Mouse (Mus musculus): ENCODE measurements at regions not wholly inside any gene's neighbourhood (a gene's known extent, or its start where the extent isn't known, plus 50 kb on each side); places are given as distances from the start of the nearest gene placed in this dataset.
"Not testable (repeated sequence)": the region's sequence is repeated elsewhere in the genome, so short reads cannot be mapped to it uniquely, and the experiment has no call there.

GRCm38 (mm10) chr1:184669173-184669572 is 63.2 kb downstream of the Hlx start:
- DNase-seq, result not testable (repeated sequence)

DNA sequence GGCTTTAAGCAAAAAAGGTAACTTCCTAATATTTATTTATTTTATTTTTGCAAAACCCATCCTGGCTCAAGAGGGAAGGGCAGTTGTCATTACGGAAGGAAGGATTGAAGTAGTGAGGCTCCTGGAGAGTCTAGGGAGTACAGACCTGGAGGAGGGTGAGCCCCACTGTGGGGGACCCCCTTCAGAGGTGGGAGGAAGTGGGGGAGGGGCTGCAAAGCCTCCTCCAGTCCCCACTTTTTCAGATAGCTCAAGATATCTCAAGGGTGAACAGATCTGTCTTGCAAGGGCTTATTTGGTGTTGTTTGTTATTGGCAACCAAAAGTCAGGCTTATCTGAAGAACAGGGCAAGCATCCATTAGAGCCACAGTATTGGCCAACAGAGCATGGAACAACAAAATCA is 64.0 kb downstream of the Hlx start:
- no peak for DNase-seq

GRCm38 (mm10) chr1:184668022-184668421 is 64.4 kb downstream of the Hlx start:
- no peak for DNase-seq

GRCm38 (mm10) chr1:184665243-184665642 is 67.2 kb downstream of the Hlx start:
- DNase-seq, result no peak

- no peak for DNase-seq
Observed at GRCm38 (mm10) chr1:184664098-184664375, 68.4 kb downstream of the Hlx start.

- no peak for DNase-seq
Observed at GRCm38 (mm10) chr1:184663300-184664097, 68.9 kb downstream of the Hlx start.

DNA sequence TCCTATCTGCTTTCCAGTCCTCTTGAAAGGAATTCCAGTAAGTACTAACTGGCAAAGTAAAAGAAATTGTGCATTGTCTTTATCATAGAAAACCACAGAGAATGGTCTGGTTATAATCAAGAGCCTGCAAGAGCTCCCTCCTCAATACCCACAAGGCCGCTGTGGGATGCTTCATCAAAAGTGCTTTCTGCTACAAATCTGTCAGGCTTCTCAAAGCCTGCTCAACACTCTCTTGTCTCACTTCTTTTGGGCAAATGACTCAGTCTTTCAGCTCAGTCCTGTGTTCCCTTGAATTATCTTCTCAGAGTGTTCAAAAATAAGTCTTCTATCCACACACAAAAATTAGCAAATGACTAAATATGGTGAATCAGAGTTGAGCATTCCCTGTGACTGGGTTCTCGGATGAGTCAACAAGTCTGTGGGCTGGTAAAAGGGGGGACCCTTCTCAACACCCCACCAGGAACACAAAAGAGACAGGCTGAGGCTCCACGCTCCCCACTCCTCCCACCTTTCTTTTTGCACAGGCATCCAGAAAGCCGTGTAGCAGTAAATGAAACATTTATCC is 81.8 kb downstream of the Hlx start:
- no peak for DNase-seq

DNA sequence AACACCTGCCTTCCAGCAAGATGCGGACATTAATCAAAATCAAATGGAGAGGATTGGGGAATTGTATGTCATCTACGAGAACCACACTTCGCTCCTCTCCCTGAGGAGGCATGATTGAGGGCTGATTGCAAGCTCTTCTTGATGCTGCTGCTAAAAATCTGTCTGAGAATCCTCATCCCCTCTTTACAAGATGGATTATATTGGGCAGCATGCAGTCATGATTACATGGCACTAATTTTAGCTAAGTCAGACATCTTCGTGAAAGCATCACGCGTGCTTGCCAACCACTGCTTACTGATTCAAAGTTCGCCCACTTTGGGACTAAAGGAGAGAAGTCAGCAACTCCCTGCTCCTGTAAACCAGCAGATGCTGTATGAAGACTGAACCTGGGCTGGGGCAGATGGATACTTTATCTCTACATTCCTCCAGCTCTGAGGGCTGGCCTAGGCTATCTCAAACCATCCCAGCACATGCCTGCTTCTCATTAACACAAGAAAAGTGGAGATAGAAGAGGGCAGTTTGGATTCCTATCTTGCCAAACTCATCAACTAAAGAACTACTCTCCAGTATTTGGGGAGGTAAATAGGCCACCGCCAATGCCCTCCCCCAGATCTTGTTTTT is 84.4 kb downstream of the Hlx start:
- no peak for DNase-seq

GRCm38 (mm10) chr1:184644767-184645598 is 87.4 kb downstream of the Hlx start:
- DNase-seq, result no peak

DNA sequence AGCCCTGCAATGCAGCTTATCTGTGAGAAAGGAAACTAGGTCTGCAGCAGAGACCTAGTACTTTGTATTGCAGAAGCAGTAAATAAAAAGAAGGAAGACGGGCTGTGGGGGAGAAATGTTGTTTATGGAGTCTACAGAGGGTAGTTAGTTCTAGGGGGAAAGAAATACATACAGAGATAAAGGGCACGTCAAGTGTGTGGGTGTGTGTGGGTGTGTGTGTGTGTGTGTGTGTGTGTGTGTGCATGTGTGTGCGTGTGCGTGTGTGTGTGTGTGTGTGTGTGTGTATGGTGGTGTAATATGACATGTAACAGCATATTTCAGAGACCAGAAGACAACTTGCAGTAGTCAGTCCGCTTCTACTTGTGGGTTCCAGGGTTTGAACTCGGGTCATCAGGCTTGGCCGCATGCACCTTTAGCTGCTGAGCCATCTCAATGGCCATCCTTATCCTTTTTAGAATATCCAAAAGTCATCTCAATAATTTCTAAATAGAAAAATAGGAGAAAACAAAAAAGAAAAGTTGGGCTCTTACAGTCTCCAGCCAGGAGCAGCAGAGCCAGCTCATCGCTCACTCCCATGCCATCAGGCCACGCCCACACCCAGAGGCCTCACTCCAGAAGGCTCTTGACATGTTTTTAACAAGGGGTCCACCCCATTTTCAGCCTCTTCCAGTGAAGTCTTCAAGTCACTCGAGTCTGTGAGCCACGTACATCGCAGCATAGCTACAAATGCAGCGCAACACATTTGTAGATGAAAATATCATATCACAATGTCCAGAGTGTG is 101.5 kb downstream of the Hlx start:
- peak; percentile 3 for DNase-seq

- DNase-seq, result no peak
Observed at GRCm38 (mm10) chr1:184629194-184629593, 103.2 kb downstream of the Hlx start.

- no peak for DNase-seq
Observed at GRCm38 (mm10) chr1:184628566-184629168, 103.8 kb downstream of the Hlx start.

GRCm38 (mm10) chr1:184622462-184622861 is 110.0 kb downstream of the Hlx start:
- no peak for DNase-seq

GRCm38 (mm10) chr1:184621950-184622349 is 110.5 kb downstream of the Hlx start:
- DNase-seq, result no peak

DNA sequence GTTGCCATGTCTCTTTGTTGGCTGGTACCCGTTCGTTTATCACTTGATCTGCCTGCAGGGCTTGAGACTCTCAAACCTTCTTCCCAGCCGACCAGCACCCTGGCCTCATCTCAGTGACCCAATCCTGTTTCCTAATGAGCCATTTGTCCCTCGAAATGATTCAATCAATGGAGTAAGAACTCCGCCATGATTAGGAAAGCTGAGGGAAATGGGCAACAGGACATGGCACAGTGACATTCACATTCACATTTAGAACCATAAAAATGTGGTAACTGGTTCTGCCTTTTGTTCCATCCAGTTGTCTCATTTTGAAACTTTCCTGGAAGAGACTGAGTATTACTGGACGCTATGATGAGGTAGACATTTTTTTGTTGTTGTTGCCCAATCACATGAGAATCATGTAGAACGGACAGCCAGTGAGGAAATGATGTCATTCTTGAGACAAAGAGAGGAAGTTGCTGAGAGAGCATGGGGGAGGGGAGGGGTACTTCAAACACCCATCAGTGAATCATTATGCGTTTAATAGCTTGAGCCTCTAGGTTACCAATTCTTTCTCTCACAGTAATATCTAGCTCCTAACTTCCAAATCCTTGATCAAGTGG is 114.5 kb downstream of the Hlx start:
- no peak for DNase-seq

- DNase-seq, result no peak
Observed at GRCm38 (mm10) chr1:184615991-184616390, 116.4 kb downstream of the Hlx start.

GRCm38 (mm10) chr1:184614699-184615415 is 117.6 kb downstream of the Hlx start:
- DNase-seq, result no peak

DNA sequence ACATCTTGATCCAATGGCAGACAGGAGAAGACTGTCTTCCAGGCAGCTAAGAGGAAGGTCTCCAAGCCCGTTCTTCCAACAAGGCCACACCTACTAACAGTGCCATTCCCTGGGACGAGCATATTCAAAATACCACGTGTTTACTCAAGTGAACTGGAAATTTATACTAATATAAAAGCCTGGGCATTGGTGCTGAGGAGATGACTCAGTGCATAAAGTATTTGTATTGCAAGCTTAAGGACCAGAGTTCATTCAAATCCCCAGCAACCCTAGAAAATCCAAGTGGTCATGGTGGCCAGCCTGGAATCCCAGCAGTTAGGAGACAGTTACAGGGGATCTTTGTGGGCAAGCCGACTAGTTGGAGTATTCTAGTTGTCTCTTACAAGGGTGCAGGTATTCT is 119.5 kb downstream of the Hlx start:
- no peak for DNase-seq

- no peak for DNase-seq
Observed at GRCm38 (mm10) chr1:184608938-184609337, 123.5 kb downstream of the Hlx start.

- DNase-seq, result no peak
Observed at GRCm38 (mm10) chr1:184608338-184608737, 124.1 kb downstream of the Hlx start.

DNA sequence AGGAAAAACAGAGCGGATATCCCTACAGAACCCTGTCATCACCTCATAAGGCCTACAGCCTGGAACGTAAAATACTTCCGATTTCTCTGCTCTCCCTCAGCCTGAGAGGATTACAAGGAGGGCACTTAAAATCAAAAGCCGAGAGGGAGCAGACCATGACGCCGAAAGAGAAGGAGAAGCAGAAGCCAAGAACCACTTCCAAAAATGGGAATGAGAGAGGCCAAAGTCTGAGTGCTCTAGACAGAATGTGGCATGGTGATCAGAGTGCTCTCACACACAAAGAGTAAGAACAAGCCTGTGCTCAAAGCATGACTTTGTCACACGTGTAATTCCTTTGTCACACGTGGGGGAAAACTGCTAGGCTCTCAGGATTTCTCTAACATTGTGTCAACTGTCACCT is 125.9 kb downstream of the Hlx start:
- no peak for DNase-seq

Measured in heart, postnatal 4 days (tissue).